Comparison of ENCODE assay signal across 11 mouse cellular contexts in the genomic region with DNA sequence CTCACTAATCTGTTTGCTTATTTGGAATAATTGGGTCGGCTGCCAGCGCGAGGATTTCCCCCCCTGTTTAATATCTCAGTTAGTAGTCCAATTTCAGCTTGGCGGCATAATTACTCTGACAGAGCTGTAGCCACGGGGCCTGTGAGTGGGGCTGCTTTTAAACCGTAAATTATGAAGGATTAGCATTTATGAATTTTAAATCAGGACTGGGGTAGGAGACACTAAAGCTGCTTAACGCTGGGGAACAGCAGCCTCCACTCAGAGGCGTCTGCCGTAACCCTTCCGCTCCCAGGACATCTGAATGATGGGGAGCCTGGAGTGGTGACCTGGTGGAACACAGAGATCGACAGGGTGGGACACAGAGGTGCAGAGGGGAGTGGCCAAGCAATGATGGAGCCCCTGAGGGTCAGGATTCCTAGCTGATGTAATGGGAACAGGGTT. TPM values are rescaled to one million over a fixed set of nuclear protein-coding genes. Genes with fewer than 3 reads are reported as not detected.
DNase-seq lines count a peak whose midpoint lies in the region; ATAC-seq and TF ChIP-seq lines count a peak whose summit lies in the region.
"Had no signal": no experiment of that assay in that cellular context is flagged by ENCODE, and none has a peak within 500 bp of the region (broad histone marks: within the 10 kb centered on the region; RNA-seq: fewer than 3 reads in every experiment).

No protein-coding gene starts in this region.

- H3K27ac ChIP-seq in forebrain, embryonic 11.5 days (ENCODE audit: low read depth, low read length): 0 out of 2 replicates have a peak overlapping the region, but pooled peaks have one; percentile 25
- no peak overlapping the region for H3K27ac ChIP-seq in neural tube, embryonic 15.5 days (replicated peaks)
- H3K27ac ChIP-seq in intestine, postnatal 0 days (ENCODE audit: low read depth, low read length): no peak overlapping the region
- H3K27ac ChIP-seq: liver, embryonic 12.5 days had no signal

- 0 out of 2 replicates have a peak overlapping the region, but pooled peaks have one; percentile 15 for H3K4me2 ChIP-seq in forebrain, embryonic 11.5 days (ENCODE audit: low read depth, low read length, severe bottlenecking)
- no peak overlapping the region for H3K4me2 ChIP-seq in neural tube, embryonic 15.5 days
- H3K4me2 ChIP-seq in intestine, postnatal 0 days (replicated peaks; ENCODE audit: low read depth): no peak overlapping the region
- H3K4me2 ChIP-seq: liver, embryonic 12.5 days had no signal

- 23% methylated on average over 11 of the region's 11 CpGs for WGBS in forebrain, embryonic 11.5 days
- WGBS in neural tube, embryonic 15.5 days: 27% methylated on average over 11 of the region's 11 CpGs
- WGBS in intestine, postnatal 0 days: 61% methylated on average over 11 of the region's 11 CpGs

- TF ChIP-seq CTCF in intestine, postnatal 0 days (IDR thresholded peaks at IDR 0.05; ENCODE audit: low read depth): no peak

- H3K4me1 ChIP-seq in forebrain, embryonic 11.5 days (replicated peaks; ENCODE audit: control insufficient read depth, insufficient read depth, low read length): peaks cover 32% of the 10 kb centered on the region
- peaks cover 15% of the 10 kb centered on the region for H3K4me1 ChIP-seq in neural tube, embryonic 15.5 days
- no peaks in the 10 kb centered on the region for H3K4me1 ChIP-seq in intestine, postnatal 0 days (replicated peaks; ENCODE audit: control insufficient read depth, insufficient read depth, low read length)
- H3K4me1 ChIP-seq: liver, embryonic 12.5 days had no signal

- peaks cover 11% of the 10 kb centered on the region; the same call in 1 of the 2 replicates for H3K27me3 ChIP-seq in forebrain, embryonic 11.5 days (ENCODE audit: control insufficient read depth, insufficient read depth, low read length)
- H3K27me3 ChIP-seq in neural tube, embryonic 15.5 days (replicated peaks): peaks cover 4% of the 10 kb centered on the region; the same call in 1 of the 2 replicates
- H3K27me3 ChIP-seq in intestine, postnatal 0 days (replicated peaks; ENCODE audit: control insufficient read depth, insufficient read depth, low read length): no peaks in the 10 kb centered on the region
- H3K27me3 ChIP-seq: liver, embryonic 12.5 days had no signal

- H3K36me3 ChIP-seq in forebrain, embryonic 11.5 days (ENCODE audit: control insufficient read depth, insufficient read depth, low read length): no peaks in the 10 kb centered on the region
- H3K36me3 ChIP-seq in neural tube, embryonic 15.5 days: no peaks in the 10 kb centered on the region
- no peaks in the 10 kb centered on the region for H3K36me3 ChIP-seq in intestine, postnatal 0 days (ENCODE audit: control insufficient read depth, insufficient read depth)
- H3K36me3 ChIP-seq: liver, embryonic 12.5 days had no signal

- H3K9ac ChIP-seq in forebrain, embryonic 11.5 days (ENCODE audit: low read length): no peak overlapping the region
- no peak overlapping the region for H3K9ac ChIP-seq in neural tube, embryonic 15.5 days (replicated peaks)
- H3K9ac ChIP-seq in intestine, postnatal 0 days (ENCODE audit: low read depth, low read length): no peak overlapping the region
- H3K9ac ChIP-seq: liver, embryonic 12.5 days had no signal

- ATAC-seq in forebrain, embryonic 11.5 days (replicated peaks; ENCODE audit: low FRiP score): peak; percentile 49
- ATAC-seq in neural tube, embryonic 15.5 days (ENCODE audit: low FRiP score): peak; percentile 72
- no peak for ATAC-seq in intestine, postnatal 0 days
- ATAC-seq: inflammation-experienced regulatory T-cells, adult 6 months; liver, embryonic 12.5 days had no signal

- no peaks in the 10 kb centered on the region for H3K9me3 ChIP-seq in forebrain, embryonic 11.5 days (ENCODE audit: control insufficient read depth, low read length)
- H3K9me3 ChIP-seq in neural tube, embryonic 15.5 days (replicated peaks): no peaks in the 10 kb centered on the region
- H3K9me3 ChIP-seq in intestine, postnatal 0 days (ENCODE audit: control insufficient read depth): no peaks in the 10 kb centered on the region
- H3K9me3 ChIP-seq: liver, embryonic 12.5 days had no signal

- peak; percentile 12 for DNase-seq in layer of hippocampus, adult 11-12 months (ENCODE audit: low spot score)
- no peak for DNase-seq in layer of hippocampus, postnatal 36 days
- DNase-seq in forebrain, embryonic 11.5 days (ENCODE audit: low spot score): peak; percentile 57
- DNase-seq in layer of hippocampus, adult 9-10 months (ENCODE audit: low spot score): peak; percentile 12
- DNase-seq in B cell, adult 2 months: no peak
- no peak for DNase-seq in spleen, adult 12 weeks (ENCODE audit: low spot score)
- DNase-seq: cerebellum, postnatal 36 days had no signal

- H3K4me3 ChIP-seq in forebrain, embryonic 11.5 days (ENCODE audit: low read depth, low read length): no peak overlapping the region
- no peak overlapping the region for H3K4me3 ChIP-seq in neural tube, embryonic 15.5 days (replicated peaks)
- H3K4me3 ChIP-seq in intestine, postnatal 0 days (ENCODE audit: low read depth, low read length): no peak overlapping the region
- H3K4me3 ChIP-seq: liver, embryonic 12.5 days had no signal

RNA-seq across cellular contexts. Expression of a gene that starts 56.9 kb away (rescaled TPM):
- total RNA-seq in layer of hippocampus, postnatal 36 days (2021): 10 to 100 TPM; 64.9 to 68.3 TPM
- 114 and 145 TPM in 2 replicates for polyA plus RNA-seq in forebrain, embryonic 11.5 days (2014; fragmentation: Nextera tagmentation; extraction: Ambion mirVana)
- 26.9 and 37.1 TPM in 2 replicates for polyA plus RNA-seq in neural tube, embryonic 15.5 days (2015; fragmentation: Nextera tagmentation; extraction: Ambion mirVana)
- 2.3 and 2.9 TPM in 2 replicates for polyA plus RNA-seq in intestine, postnatal 0 days (2015; fragmentation: Nextera tagmentation; extraction: Ambion mirVana)
- polyA plus RNA-seq: inflammation-experienced regulatory T-cells, adult 6 months had no signal

Comparison
In these comparisons a context has a peak if more than half of its experiments do, and no peak if none do; other contexts are left out.
1. DNase-seq: peak in layer of hippocampus, adult 11-12 months (single experiment), forebrain, embryonic 11.5 days (single experiment) and layer of hippocampus, adult 9-10 months (single experiment); none in layer of hippocampus, postnatal 36 days (0 of 2), B cell, adult 2 months (0 of 2) and spleen, adult 12 weeks (single experiment).